Mouse (Mus musculus): Measurements from ENCODE around the gene Rnps1.
"Not testable (repeated sequence)": the region's sequence is repeated elsewhere in the genome, so short reads cannot be mapped to it uniquely, and the experiment has no call there.

Gene Rnps1

DNA sequence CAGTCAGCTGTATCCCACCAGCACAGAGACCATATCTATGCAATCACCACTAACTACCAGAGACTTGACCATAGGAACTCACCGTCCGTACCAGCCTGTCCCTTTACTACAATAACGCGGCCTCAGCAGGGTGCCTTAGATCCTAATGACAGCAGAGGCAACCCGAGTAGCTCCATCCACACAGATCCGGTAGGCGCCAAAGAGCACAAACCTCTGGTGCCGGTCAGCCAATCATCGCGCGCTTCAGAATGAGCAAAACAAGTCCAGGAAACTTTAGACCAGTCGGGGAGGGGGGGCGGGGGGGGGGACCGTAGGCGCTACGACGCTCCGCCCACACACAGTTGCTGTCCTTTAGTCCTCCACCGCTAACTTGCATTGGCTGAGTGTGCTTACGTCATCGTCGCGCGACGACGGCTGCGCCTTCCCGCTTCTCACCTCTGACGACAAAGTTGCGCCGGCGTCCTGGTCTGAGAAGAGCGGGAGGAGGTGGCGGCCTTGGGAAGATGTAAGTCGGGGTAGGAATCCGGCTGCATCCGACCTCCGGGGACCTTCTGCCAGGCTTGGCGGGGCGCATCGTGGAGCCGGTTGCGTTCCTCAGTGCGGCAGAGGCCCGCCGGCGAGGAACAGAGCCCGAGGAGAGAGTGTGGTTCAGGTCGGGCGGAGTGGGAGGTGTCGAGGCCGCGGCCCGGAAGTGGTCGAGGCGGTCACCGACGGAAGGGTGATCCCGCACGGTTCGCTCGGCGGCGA is at the start of gene Rnps1:
Rnps1 (plus strand) TSS at position 336 of the 747 bp plus-strand sequence.
- DNase-seq (ENCODE audit: low spot score) = peak; percentile 100

DNA sequence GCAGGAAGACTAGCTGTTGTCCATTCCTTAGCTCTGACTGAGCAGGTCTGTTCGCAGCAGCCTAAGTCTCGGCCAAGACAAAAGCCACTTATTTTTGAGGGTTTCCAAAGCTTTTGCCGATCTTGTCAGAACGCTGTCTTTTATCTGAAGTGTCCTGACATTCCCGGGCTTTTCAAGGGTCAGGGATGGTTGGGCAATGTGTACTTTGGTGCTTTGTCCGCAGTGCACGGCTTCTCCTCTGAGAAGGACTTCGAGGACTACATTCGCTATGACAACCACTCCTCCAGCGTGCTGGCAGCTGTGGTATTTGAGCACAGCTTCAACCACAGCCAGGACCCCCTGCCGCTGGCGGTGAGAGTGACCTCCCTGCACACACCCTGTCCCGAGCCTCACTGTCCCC is 48.5 kb upstream of the Rnps1 start:
- DNase-seq (ENCODE audit: low spot score) = peak; percentile 19

GRCm38 (mm10) chr17:24375094-24375712 is 39.2 kb upstream of the Rnps1 start:
- DNase-seq (ENCODE audit: low spot score) = no peak

DNA sequence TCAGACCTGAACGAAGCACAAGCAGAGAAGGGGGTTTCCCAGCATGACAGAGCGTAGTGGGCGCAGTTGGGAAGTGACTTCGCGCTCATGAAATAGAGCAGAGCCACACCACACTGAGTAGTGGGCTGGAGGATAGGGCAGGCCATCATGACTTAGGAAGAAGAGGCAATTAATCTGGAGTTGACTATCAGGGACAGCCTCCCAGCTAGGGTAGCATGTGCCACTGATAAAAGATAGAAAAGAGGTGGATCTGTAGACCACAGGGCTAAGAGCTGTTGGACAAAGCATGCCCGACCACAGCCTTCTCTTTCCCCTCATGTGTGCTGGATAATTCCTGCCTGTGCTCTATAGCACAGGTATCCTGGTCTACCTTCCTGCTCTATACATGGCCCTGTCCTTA is 38.5 kb upstream of the Rnps1 start:
- DNase-seq (ENCODE audit: low spot score) = no peak

DNA sequence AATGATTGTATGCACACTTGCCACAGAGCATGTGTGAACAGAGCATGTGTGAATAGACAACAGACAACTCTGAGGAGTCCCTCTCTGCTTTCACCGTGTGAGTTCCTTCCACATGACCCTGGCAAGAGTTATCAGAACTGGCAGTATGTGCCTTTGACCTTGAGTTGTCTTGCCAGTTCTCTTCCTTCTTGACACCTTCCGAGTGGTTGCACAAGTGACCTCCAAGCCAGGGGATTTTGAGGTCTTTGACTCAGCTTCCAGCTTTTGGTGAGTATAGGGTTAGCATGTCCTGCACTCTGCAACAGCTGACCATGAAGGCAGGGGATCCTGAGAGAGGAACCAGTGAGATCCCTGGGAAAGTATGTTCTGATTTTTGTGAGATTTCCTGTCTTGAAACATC is 35.9 kb upstream of the Rnps1 start:
- DNase-seq (ENCODE audit: low spot score) = no peak

DNA sequence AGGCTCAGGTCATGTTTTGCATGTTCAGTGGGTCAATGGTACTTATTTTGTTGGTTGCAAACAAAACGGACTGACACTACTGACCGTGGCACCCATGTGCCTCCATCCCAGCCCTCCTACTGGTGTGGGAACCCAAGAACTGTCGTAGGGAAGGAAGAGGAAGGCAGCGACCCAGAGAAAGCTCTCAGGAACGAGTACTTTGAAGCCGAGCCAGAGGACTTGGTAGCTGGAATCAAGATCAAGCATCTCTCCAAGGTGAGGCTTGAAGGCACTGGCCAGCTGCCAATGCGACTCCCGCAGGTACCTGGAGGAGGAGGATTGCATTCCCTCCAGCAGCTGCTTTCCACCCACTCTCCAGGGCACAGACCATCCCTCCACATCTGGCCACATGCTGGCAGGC is 30.6 kb upstream of the Rnps1 start:
- DNase-seq (ENCODE audit: low spot score) = no peak

GRCm38 (mm10) chr17:24388711-24389110 is 25.7 kb upstream of the Rnps1 start:
- DNase-seq (ENCODE audit: low spot score) = no peak

- peak; percentile 73 for DNase-seq (ENCODE audit: low spot score)
Observed at GRCm38 (mm10) chr17:24389865-24390264, 24.5 kb upstream of the Rnps1 start.

- DNase-seq (ENCODE audit: low spot score) = no peak
Observed at GRCm38 (mm10) chr17:24391149-24391548, 23.2 kb upstream of the Rnps1 start.

DNA sequence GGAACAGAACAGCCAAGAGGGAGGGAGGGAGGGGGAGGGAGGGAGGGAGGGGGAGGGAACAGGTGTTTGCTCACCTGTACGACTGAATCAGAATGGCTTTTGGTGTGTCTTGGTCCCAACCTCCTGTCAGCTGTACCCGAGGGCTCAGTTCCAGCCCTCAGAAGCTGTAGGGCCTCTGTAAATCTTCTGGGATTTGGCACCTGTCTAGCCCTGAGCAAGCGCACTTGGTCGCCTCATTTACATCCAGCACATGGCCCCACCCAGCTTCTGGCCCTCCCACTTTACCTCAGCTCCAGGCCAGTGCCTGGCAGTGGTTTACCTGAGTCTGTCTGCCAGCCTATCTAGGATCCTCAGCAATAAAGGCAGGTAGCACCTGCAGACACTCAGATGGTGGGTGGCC is 20.8 kb upstream of the Rnps1 start:
- DNase-seq (ENCODE audit: low spot score) = no peak

GRCm38 (mm10) chr17:24394456-24394855 is 19.9 kb upstream of the Rnps1 start:
- DNase-seq (ENCODE audit: low spot score) = no peak

DNA sequence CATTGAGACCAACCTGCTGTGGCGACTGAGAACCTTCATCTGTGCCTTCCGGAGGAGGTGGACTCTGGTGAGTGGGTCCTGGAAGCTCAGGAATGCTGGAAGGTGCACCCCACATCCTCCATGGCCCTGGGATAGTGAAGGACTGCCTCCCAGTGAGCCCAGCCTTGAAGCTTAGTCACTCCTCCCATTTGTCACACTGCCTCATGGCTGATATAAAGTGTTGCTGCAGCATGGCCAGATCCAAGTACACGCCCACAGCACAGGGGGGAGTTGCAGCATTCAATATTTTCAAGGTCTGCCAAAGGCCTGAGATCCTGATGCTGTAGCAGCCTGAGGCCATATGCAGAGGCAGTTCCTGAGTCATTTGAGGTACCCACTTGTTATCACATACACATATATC is 12.0 kb upstream of the Rnps1 start:
- DNase-seq (ENCODE audit: low spot score) = no peak

GRCm38 (mm10) chr17:24407116-24407803 is 7.1 kb upstream of the Rnps1 start:
- no peak for DNase-seq (ENCODE audit: low spot score)

GRCm38 (mm10) chr17:24413557-24414211 is 681 bp upstream of the Rnps1 start:
- DNase-seq (ENCODE audit: low spot score) = no peak

GRCm38 (mm10) chr17:24415011-24415410 is 646 bp downstream of the Rnps1 start:
- DNase-seq (ENCODE audit: low spot score) = no peak

GRCm38 (mm10) chr17:24416051-24416652 is 1.8 kb downstream of the Rnps1 start:
- no peak for DNase-seq (ENCODE audit: low spot score)

GRCm38 (mm10) chr17:24423114-24423513 is 8.7 kb downstream of the Rnps1 start:
- no peak for DNase-seq (ENCODE audit: low spot score)

- DNase-seq (ENCODE audit: low spot score) = no peak
Observed at GRCm38 (mm10) chr17:24424489-24424888, 10.1 kb downstream of the Rnps1 start.

DNA sequence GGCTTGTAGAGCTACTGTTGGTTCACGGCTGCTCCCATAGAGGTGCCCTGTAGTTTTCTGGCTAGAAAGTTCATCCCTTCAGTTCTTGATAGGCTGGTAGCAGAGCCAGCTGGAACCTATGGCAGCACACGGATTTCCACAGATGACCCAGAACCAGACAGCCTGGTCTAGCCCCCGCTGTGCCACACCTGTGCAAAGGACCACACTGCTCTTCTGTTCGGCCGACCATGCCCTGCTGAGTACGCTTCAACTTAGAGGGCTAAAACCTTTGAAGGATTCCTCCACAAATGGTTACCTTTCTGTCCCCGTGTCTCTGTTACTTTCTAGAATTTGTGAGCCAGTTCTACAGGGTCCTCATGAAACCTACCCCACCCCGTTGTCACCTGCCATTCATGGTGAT is 11.0 kb downstream of the Rnps1 start:
- not testable (repeated sequence) for DNase-seq (ENCODE audit: low spot score)

GRCm38 (mm10) chr17:24425905-24426304 is 11.5 kb downstream of the Rnps1 start:
- no peak for DNase-seq (ENCODE audit: low spot score)

DNA sequence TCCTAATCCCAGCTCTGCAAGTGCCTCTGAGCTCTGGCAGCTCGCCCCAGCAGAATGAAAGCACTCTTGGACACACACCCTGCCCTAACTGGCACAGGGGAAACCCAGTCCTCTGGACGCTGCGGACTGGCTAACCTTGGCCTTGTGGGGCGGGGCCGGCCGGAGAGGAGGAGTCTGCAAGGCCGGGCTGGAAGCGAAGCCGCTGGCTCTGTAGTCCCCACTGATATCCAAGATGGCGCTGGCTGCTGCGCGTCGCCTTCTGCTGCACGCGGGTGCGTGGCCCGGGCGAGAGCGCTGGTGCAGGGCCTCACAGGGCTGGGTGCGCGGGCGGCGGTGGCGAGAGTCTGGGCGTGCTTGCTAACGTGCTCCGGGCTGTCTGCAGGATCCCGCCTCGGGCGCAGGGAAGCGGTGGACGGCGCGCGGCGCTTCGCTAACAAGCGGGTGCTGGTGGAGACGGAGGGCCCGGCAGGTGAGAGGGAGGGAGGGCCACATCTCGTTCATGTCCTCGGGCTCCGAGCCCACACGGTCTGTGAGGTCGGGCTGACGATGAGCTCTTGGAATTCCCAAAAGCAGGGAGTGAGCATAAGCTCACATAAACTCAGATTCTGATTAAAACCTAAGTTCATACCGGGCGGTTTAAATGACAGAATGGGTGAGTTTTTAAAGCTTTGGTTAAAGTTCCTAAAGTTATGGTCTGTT is 12.3 kb downstream of the Rnps1 start, which contains the start of gene Eci1:
Eci1 (plus strand) TSS at position 171 of the 699 bp plus-strand sequence.
- DNase-seq (ENCODE audit: low spot score) = peak; percentile 95

GRCm38 (mm10) chr17:24427170-24427557 is 12.8 kb downstream of the Rnps1 start:
- peak; percentile 30 for DNase-seq (ENCODE audit: low spot score)

Measured in embryo, embryonic 10 days (tissue).